ENCODE assay signal across 8 mouse cellular contexts in genomic region chr19:4509986-4510963, GRCm38 (mm10). TPM values are rescaled to one million over a fixed set of nuclear protein-coding genes. Genes with fewer than 3 reads are reported as not detected.
DNase-seq lines count a peak whose midpoint lies in the region; ATAC-seq and TF ChIP-seq lines count a peak whose summit lies in the region.

TSS of gene Pcx (plus strand) at chr19:4510472.

- H3K4me2 ChIP-seq in hindbrain, embryonic 13.5 days, result peak within 1 kb of the TSS; percentile 79

- no peaks in the 10 kb centered on the region for H3K36me3 ChIP-seq in hindbrain, embryonic 13.5 days

- peak within 1 kb of the TSS; percentile 65 for H3K4me3 ChIP-seq in hindbrain, embryonic 13.5 days

- H3K27ac ChIP-seq in hindbrain, embryonic 13.5 days, result peak within 1 kb of the TSS; percentile 70; the same call in 1 of the 2 replicates

- ATAC-seq in Patski, result peak; percentile 96
- ATAC-seq in hindbrain, embryonic 13.5 days (ENCODE audit: low FRiP score), result peak; percentile 100

- peak; percentile 96 for DNase-seq in Patski (ENCODE audit: low read depth, low spot score)
- peak; percentile 99 for DNase-seq in cerebellum, postnatal 14 days
- DNase-seq in frontal cortex, postnatal 14 days (ENCODE audit: low spot score in 2 of 2), result peak; percentile 98 to 99
- DNase-seq in layer of hippocampus, postnatal 25 days (ENCODE audit: extremely low spot score in 1 of 2, low spot score in 1 of 2), result peak; percentile 86 to 93
- peak; percentile 99 for DNase-seq in lung, postnatal 25 days (ENCODE audit: low spot score)
- peak; percentile 99 for DNase-seq in retina, embryonic 14.5 days (ENCODE audit: low spot score)
- DNase-seq in thymus, postnatal 4 days, result peak; percentile 97

- H3K9ac ChIP-seq in hindbrain, embryonic 13.5 days, result peak within 1 kb of the TSS; percentile 75

- POLR2A ChIA-PET in Patski (lab: Charles Lee), result no interaction called here

- CTCF ChIA-PET in Patski (lab: Charles Lee), result interaction anchor here (0.9 to 1.1 kb wide), 4 partner anchors 11 to 94 kb away, joined by 3 to 5 read pairs (median 4); no protein-coding TSS in a partner anchor

- no peak for TF ChIP-seq CTCF in Patski (IDR thresholded peaks at IDR 0.05)

- under 1% methylated on average over 80 of the region's 82 CpGs for WGBS in hindbrain, embryonic 13.5 days

- H3K4me1 ChIP-seq in hindbrain, embryonic 13.5 days (replicated peaks), result peaks cover 13% of the 10 kb centered on the region

- in situ Hi-C loops in Patski (cut with MboI; ENCODE audit: low pct_unique_long_range_greater_than_20kb), result no loop called here

- no peaks in the 10 kb centered on the region for H3K9me3 ChIP-seq in hindbrain, embryonic 13.5 days

- H3K27me3 ChIP-seq in Patski, result no peaks in the 10 kb centered on the region
- H3K27me3 ChIP-seq in hindbrain, embryonic 13.5 days, result peaks cover 11% of the 10 kb centered on the region; the same call in 1 of the 2 replicates

RNA-seq across cellular contexts. Expression of gene Pcx, which starts in this region (rescaled TPM):
- 21.5 TPM for polyA plus RNA-seq in Patski (2021)
- polyA plus RNA-seq in hindbrain, embryonic 13.5 days (2015; fragmentation: Nextera tagmentation; extraction: Ambion mirVana), result 22.5 and 24.3 TPM in 2 replicates
- 10 to 100 TPM; 66.6 to 70.6 TPM for total RNA-seq in layer of hippocampus, postnatal 25 days (2021)

Comparison
In these comparisons a context has a peak if more than half of its experiments do, and no peak if none do; other contexts are left out.
1. Peak in every context shown above with its lines: DNase-seq, ATAC-seq, H3K4me3 ChIP-seq and H3K27ac ChIP-seq.